Mouse (Mus musculus): ENCODE measurements at regions not wholly inside any gene's neighbourhood (a gene's known extent, or its start where the extent isn't known, plus 50 kb on each side); places are given as distances from the start of the nearest gene placed in this dataset.
"Not testable (repeated sequence)": the region's sequence is repeated elsewhere in the genome, so short reads cannot be mapped to it uniquely, and the experiment has no call there.

- DNase-seq (ENCODE audit: low spot score): no peak
Observed at GRCm38 (mm10) chr5:64697466-64697865, 105.7 kb upstream of the Klf3 start.

- DNase-seq (ENCODE audit: low spot score): no peak
Observed at GRCm38 (mm10) chr5:64698458-64699116, 104.6 kb upstream of the Klf3 start.

- no peak for DNase-seq (ENCODE audit: low spot score)
Observed at GRCm38 (mm10) chr5:64700030-64700429, 103.2 kb upstream of the Klf3 start.

DNA sequence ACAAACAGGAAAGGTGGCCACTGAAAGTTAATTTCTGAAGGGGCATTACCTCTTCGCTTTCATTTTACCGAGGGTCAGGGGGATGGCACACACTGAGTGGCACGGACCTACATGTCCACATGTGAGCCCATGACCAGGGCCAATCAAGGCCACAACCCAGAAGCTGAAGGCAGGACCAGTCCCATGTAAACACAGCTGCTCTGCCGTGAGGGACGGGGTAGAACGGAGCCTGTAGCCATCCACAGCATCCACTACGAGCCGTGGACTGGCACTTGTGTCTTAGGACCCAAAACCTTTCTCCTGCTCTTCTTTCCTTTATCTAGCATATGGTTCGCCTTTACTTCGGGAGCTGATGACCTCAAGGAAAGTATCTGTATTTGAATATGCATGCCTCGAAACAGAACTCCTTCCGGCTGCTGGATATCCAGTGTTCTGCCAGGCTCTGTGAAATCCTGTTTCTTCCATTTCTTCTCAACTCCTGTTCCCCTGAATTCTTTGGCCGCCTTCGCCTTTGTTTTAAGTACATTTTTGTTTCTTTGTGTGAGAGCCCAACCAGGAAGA, 101.9 kb upstream of the Klf3 start:
- no peak for DNase-seq (ENCODE audit: low spot score)

- DNase-seq (ENCODE audit: low spot score): no peak
Observed at GRCm38 (mm10) chr5:64701780-64702231, 101.4 kb upstream of the Klf3 start.

DNA sequence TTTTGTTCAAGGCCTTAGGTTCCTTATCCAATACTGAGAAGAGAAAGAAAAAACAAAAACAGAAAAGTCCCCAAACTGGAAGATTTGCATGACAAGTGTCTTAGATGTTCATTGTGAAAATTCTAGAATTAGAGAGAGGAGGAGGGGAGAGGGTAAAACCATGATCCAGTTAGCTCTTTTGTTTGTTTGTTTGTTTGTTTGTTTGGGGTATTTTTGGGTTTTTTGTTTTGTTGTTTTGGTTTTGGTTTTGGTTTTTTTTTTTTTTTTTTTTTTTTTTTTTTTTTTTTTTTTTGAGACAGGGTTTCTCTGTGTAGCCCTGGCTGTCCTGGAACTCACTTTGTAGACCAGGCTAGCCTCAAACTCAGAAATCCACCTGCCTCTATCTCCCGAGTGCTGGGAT, 100.8 kb upstream of the Klf3 start:
- not testable (repeated sequence) for DNase-seq (ENCODE audit: low spot score)

DNA sequence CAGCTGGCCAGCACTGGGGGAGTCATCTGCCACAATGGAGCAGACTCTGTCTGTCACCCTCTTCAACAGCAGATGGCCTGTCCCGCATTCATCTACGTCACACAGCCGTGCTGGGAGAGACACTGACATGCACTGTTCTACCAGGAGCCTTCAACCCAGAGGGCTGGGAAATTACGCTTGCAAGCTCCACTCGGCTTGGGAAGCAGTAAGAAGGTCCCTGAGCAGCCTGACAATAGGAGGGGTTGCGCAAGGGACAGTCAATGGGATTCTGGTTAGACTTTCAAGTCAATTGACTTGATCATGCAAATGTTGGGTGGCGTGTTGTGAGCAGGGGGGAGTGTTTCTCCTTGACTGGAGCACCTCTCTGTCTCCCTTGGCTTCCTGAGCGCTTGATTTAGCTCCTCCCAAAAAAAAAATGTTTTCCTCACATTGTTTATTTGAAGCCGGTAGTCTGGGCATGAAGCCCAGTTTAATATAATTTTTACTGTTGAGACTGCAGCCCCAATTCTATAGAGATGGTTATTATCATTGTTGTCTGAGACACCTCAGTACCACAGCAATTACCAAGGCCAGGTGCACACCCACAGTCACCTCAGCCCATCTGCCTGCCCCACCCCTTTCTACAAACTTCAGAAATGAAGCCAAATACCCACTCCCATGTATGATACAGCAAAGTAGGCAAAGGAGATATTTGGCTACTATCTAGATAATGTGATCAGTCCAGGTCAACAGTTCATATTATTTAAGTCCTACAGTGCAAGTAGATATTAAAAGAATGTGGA, 99.9 kb upstream of the Klf3 start:
- no peak for DNase-seq (ENCODE audit: low spot score)

GRCm38 (mm10) chr5:64704144-64704543, 99.0 kb upstream of the Klf3 start:
- DNase-seq (ENCODE audit: low spot score): no peak

GRCm38 (mm10) chr5:64706586-64706985, 96.6 kb upstream of the Klf3 start:
- DNase-seq (ENCODE audit: low spot score): no peak

- no peak for DNase-seq (ENCODE audit: low spot score)
Observed at GRCm38 (mm10) chr5:64709146-64709545, 94.0 kb upstream of the Klf3 start.

GRCm38 (mm10) chr5:64710236-64710635, 93.0 kb upstream of the Klf3 start:
- DNase-seq (ENCODE audit: low spot score): no peak

DNA sequence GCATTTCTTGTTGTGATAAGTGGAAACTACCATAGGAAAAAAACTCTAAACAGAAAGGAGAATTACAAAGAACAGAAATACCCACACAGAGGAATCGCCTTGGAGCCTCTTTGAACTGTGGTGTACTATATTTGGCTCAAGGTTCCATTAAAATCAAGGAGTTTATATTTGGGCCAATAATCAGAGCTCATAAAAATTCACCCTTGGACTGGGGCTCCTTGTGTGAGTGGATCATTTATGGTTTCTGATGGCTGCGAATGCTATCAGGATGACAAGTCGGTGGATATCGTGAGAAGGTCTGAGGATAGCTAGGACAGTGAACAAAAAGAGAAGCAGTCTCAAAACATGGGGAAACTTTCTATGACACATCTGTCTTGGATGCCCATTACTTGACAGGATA, 92.2 kb upstream of the Klf3 start:
- no peak for DNase-seq (ENCODE audit: low spot score)

GRCm38 (mm10) chr5:64714221-64714653, 89.0 kb upstream of the Klf3 start:
- no peak for DNase-seq (ENCODE audit: low spot score)

DNA sequence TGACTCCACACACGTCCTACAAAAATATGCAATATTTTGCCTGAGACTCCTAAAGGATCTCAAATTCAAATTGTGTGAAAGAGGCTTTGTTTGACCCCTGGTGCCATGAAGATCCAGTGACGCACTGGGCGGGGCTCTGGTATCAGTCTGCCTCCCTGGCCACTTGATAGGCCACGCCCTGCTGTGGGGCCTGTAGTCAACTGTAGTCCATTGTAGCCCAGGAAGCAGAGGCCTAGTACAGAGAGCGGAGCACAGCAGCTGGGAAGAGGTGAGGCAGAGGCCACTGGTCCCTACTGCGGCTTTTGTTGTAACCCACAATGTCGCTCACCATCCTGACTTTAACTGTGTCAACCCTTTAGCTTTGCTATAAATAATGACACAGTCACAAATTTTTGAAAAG, 88.5 kb upstream of the Klf3 start:
- peak; percentile 86 for DNase-seq (ENCODE audit: low spot score)

GRCm38 (mm10) chr5:64716551-64716950, 86.6 kb upstream of the Klf3 start:
- no peak for DNase-seq (ENCODE audit: low spot score)

DNA sequence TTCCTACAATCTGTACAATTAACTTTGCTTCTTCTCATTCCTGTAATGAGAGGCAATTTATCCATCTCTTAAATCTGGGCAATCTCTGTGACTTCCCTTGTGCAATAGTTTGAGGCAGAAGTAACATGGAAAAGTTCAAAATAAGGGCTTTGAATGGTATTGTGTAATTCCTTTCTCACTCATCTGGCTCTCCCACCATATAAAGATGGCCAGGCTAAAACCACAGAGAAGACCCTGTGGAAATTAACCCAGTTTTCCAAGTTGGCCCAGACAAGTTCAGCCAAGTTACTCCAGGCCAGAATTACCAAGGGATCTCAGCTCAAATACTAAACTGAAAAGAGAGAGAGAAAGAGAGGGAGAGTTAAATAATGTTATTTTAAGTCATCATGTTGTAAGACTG, 81.0 kb upstream of the Klf3 start:
- DNase-seq (ENCODE audit: low spot score): no peak

- no peak for DNase-seq (ENCODE audit: low spot score)
Observed at GRCm38 (mm10) chr5:64727847-64728246, 75.3 kb upstream of the Klf3 start.

DNA sequence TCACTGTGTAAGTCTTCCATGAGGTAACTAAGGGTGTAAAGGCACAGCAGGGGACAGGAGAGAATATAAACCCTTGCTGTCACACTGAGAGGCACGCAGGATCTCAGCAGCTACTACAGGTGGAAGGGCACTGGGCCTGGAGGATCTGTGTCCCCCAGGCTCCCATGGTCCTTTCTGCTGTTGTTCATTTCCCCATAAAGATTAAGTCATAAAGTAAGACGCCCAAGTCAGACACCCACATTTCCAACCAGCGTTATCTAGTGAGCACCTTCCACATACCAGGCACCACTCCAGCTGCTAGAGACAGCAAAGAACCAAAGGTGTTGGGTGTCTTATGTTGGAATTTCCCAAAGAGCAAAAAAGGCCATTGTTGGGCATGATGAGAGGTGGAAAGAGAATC, 70.8 kb upstream of the Klf3 start:
- DNase-seq (ENCODE audit: low spot score): no peak

DNA sequence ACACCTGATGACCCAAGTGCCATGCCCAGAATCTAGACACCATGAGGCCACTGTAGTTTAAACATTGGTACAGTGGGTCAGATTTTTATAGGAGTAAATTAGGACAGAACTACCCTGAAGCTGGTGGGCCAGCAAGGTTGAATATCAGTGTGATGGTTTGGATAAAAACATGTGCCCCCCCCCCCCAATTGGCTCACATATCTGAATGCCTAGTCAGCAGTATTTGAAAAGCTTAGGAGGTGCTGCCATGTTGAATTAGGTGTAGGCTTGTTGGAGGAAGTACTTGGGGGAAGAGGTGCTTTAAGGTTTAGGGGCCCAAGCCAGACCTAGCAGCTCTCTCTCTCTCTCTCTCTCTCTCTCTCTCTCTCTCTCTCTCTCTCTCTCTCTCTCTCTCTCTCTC, 66.2 kb upstream of the Klf3 start:
- no peak for DNase-seq (ENCODE audit: low spot score)

DNA sequence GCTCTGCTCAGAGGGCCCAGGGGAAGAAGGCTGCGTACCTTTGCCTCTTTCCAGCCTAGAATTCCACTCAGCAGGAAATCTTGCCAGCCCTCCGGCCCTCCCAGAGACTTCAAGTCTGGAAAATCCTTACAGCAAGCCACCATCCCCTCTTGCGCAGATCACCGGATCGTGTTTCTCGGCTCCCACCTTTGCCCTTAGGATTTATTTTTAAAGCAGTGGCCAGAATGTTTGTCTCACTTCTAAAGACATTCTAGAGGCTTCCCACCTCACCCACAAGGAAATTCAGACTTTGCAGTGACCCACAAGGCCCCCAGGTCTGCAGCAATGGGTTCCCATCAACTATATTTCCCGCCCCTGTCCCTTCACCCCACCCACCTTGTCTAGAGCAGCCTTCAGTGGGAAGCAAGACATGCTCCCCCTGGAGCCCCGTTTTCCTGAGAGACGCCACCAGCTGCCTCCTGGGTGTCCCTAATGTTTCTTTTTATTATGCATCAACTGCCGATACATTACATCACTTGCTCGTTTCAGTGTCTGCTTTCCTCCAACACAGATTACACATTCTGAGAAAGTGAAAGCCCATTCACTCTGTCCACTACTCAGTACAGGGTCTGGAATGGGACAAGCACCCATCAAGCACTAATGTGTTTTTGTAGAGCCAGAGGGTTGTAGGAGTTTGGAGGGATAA, 65.0 kb upstream of the Klf3 start:
- DNase-seq (ENCODE audit: low spot score): no peak

GRCm38 (mm10) chr5:64738781-64739310, 64.3 kb upstream of the Klf3 start:
- no peak for DNase-seq (ENCODE audit: low spot score)
